Mouse (Mus musculus) neutrophil, adult 59 days (primary cell): Measurements from ENCODE around the gene Apol11a. TPM values are rescaled to one million over a fixed set of nuclear protein-coding genes. Genes with fewer than 3 reads are reported as not detected.

Source experiments
- total RNA-seq, 2 experiments: library from RNA; stranded (reverse); gene quantifications; 1 replicate in 1 of 2; 2 replicates in 1 of 2; pipeline ENCODE4 v1.2.4; 2023

The Apol11a gene
- not detected for total RNA-seq

GRCm38 (mm10) chr15:77507966-77508365 is at the start of gene Apol11a:
Gene Apol11a (plus strand): TSS chr15:77508271.

GRCm38 (mm10) chr15:77476693-77477092 is 31.4 kb upstream of the Apol11a start, which contains the start of gene Apol10a:
Gene Apol10a (plus strand): TSS chr15:77477047.

GRCm38 (mm10) chr15:77533216-77533615 is 25.1 kb downstream of the Apol11a start, which contains the start of gene Apol7c:
Gene Apol7c (minus strand): TSS chr15:77533316.

GRCm38 (mm10) chr15:77561792-77562191 is 53.7 kb downstream of the Apol11a start, which contains the start of gene 1700025B11Rik:
Gene 1700025B11Rik (minus strand): TSS chr15:77561892.

Other genes starting within 250 kb of the Apol11a start
- 1 to 10 TPM in 1 of 2 experiments, under 1 TPM in 1; 0.64 to 1.1 TPM for gene Rbfox2, start 201.3 kb upstream of the Apol11a start, total RNA-seq
- not detected for gene Apol7a, start 109.2 kb upstream of the Apol11a start, total RNA-seq
- not detected for gene Apol9a, start 97.1 kb upstream of the Apol11a start, total RNA-seq
- not detected for gene Apol7b, start 60.8 kb upstream of the Apol11a start, total RNA-seq
- gene Apol10a, start 31.2 kb upstream of the Apol11a start, total RNA-seq = not detected
- not detected for gene Apol7c, start 25.0 kb downstream of the Apol11a start, total RNA-seq
- not detected for gene 1700025B11Rik, start 53.6 kb downstream of the Apol11a start, total RNA-seq
- not detected for gene Apol10b, start 87.9 kb downstream of the Apol11a start, total RNA-seq
- not detected for gene Gm36245, start 91.0 kb downstream of the Apol11a start, total RNA-seq
- under 1 TPM; 0.64 to 0.71 TPM for gene Apol11b, start 135.0 kb downstream of the Apol11a start, total RNA-seq
- not detected for gene Apol7e, start 190.6 kb downstream of the Apol11a start, total RNA-seq
- gene Apol9b, start 220.8 kb downstream of the Apol11a start, total RNA-seq = not detected
- 1 to 10 TPM; 5.1 to 8.3 TPM for gene Apol8, start 248.7 kb downstream of the Apol11a start, total RNA-seq